Mouse (Mus musculus): ENCODE results near the gene Lin52. TPM values are rescaled to one million over a fixed set of nuclear protein-coding genes. Genes with fewer than 3 reads are reported as not detected.

Lin52 gene
- polyA plus RNA-seq, 1 experiment, result 4.5 TPM

- WGBS, result 86% methylated on average over 1 of the region's 1 CpGs
- Histone ChIP-seq H3K4me3 (ENCODE audit: extremely low read depth, insufficient read depth, insufficient read length) (no peak overlapping the region), H3K27ac (ENCODE audit: insufficient read depth, low read length) (no peak overlapping the region), H3K36me3 (ENCODE audit: control insufficient read depth, insufficient read depth, low read length) (peaks cover 1% of the 10 kb centered on the region; the same call in 1 of the 2 replicates), H3K4me1 (ENCODE audit: control insufficient read depth, insufficient read depth, insufficient read length) (no peaks in the 10 kb centered on the region; the same call in 1 of the 2 replicates), H3K27me3 (ENCODE audit: control insufficient read depth, insufficient read depth, low read length) (no peaks in the 10 kb centered on the region)
- TF ChIP-seq CTCF (IDR thresholded peaks at IDR 0.05; ENCODE audit: extremely low read depth, insufficient read depth, insufficient read length, insufficient replicate concordance) (no peak), POLR2A (IDR thresholded peaks at IDR 0.05; ENCODE audit: low read depth, low read length) (no peak)
- DNase-seq (ENCODE audit: low read depth in 1 of 2, low spot score in 2 of 2), result no peak
Measured at GRCm38 (mm10) chr12:84496795-84497194, 45.6 kb downstream of the Lin52 start.

- no peak for DNase-seq (ENCODE audit: low read depth in 1 of 2, low spot score in 2 of 2)
- no peaks in the 10 kb centered on the region for H3K27me3 ChIP-seq (ENCODE audit: control insufficient read depth, insufficient read depth, low read length)
- no peak overlapping the region for H3K4me3 ChIP-seq (ENCODE audit: extremely low read depth, insufficient read depth, insufficient read length)
- no peaks in the 10 kb centered on the region; the same call in 1 of the 2 replicates for H3K4me1 ChIP-seq (ENCODE audit: control insufficient read depth, insufficient read depth, insufficient read length)
- WGBS, result 93% methylated on average over 8 of the region's 8 CpGs
- no peaks in the 10 kb centered on the region for H3K36me3 ChIP-seq (ENCODE audit: control insufficient read depth, insufficient read depth, low read length)
- H3K27ac ChIP-seq (ENCODE audit: insufficient read depth, low read length), result no peak overlapping the region
- no peak for TF ChIP-seq CTCF (IDR thresholded peaks at IDR 0.05; ENCODE audit: extremely low read depth, insufficient read depth, insufficient read length, insufficient replicate concordance)
- no peak for TF ChIP-seq POLR2A (IDR thresholded peaks at IDR 0.05; ENCODE audit: low read depth, low read length)
Measured at GRCm38 (mm10) chr12:84500528-84501263, 49.5 kb downstream of the Lin52 start.

GRCm38 (mm10) chr12:84501278-84501677, 50.1 kb downstream of the Lin52 start:
- no peaks in the 10 kb centered on the region; the same call in 1 of the 2 replicates for H3K4me1 ChIP-seq (ENCODE audit: control insufficient read depth, insufficient read depth, insufficient read length)
- no peak overlapping the region for H3K27ac ChIP-seq (ENCODE audit: insufficient read depth, low read length)
- no peak overlapping the region for H3K4me3 ChIP-seq (ENCODE audit: extremely low read depth, insufficient read depth, insufficient read length)
- no peaks in the 10 kb centered on the region for H3K27me3 ChIP-seq (ENCODE audit: control insufficient read depth, insufficient read depth, low read length)
- no peaks in the 10 kb centered on the region; the same call in 1 of the 2 replicates for H3K36me3 ChIP-seq (ENCODE audit: control insufficient read depth, insufficient read depth, low read length)
- 98% methylated on average over 4 of the region's 4 CpGs for WGBS
- TF ChIP-seq POLR2A (IDR thresholded peaks at IDR 0.05; ENCODE audit: low read depth, low read length) (no peak), CTCF (IDR thresholded peaks at IDR 0.05; ENCODE audit: extremely low read depth, insufficient read depth, insufficient read length, insufficient replicate concordance) (no peak)
- DNase-seq (ENCODE audit: low read depth in 1 of 2, low spot score in 2 of 2), result no peak

GRCm38 (mm10) chr12:84506856-84507255, 55.6 kb downstream of the Lin52 start:
- no peak for TF ChIP-seq POLR2A (IDR thresholded peaks at IDR 0.05; ENCODE audit: low read depth, low read length)
- TF ChIP-seq CTCF (IDR thresholded peaks at IDR 0.05; ENCODE audit: extremely low read depth, insufficient read depth, insufficient read length, insufficient replicate concordance), result no peak
- WGBS, result 93% methylated on average over 4 of the region's 4 CpGs
- DNase-seq (ENCODE audit: low read depth in 1 of 2, low spot score in 2 of 2), result no peak

DNA sequence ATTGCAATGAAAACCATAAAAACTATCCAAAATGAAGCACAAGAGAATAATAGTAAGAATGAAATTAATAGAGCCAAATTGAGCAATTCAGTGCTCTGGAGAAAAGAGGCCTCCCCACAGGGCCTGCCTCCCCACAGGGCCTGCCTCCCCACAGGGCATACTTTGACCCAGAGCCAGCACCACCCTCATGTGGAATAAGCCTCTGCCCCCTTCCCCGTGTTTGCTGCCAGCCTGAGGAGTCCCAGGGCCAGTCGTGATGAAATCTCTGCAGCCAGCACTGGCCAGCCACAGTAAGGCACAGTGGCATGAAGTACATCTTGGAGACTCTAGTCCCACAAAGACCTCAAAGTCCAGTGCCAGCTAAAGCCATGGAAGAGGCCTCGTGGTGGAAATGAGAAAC, 60.8 kb downstream of the Lin52 start:
- WGBS, result 89% methylated on average over 3 of the region's 3 CpGs
- Histone ChIP-seq H3K36me3 (ENCODE audit: control insufficient read depth, insufficient read depth, low read length) (0 out of 2 replicates have a peak, but pooled peaks cover 1% of the 10 kb centered on the region), H3K4me3 (ENCODE audit: extremely low read depth, insufficient read depth, insufficient read length) (no peak overlapping the region), H3K27ac (ENCODE audit: insufficient read depth, low read length) (no peak overlapping the region), H3K4me1 (ENCODE audit: control insufficient read depth, insufficient read depth, insufficient read length) (no peaks in the 10 kb centered on the region), H3K27me3 (ENCODE audit: control insufficient read depth, insufficient read depth, low read length) (no peaks in the 10 kb centered on the region)
- no peak for DNase-seq (ENCODE audit: low read depth in 1 of 2, low spot score in 2 of 2)
- no peak for TF ChIP-seq POLR2A (IDR thresholded peaks at IDR 0.05; ENCODE audit: low read depth, low read length)
- no peak for TF ChIP-seq CTCF (IDR thresholded peaks at IDR 0.05; ENCODE audit: extremely low read depth, insufficient read depth, insufficient read length, insufficient replicate concordance)

More at GRCm38 (mm10) chr12:84506856-84507255, 55.6 kb downstream of the Lin52 start:
- Histone ChIP-seq H3K36me3 (ENCODE audit: control insufficient read depth, insufficient read depth, low read length) (no peaks in the 10 kb centered on the region; the same call in 1 of the 2 replicates), H3K27ac (ENCODE audit: insufficient read depth, low read length) (no peak overlapping the region), H3K27me3 (ENCODE audit: control insufficient read depth, insufficient read depth, low read length) (no peaks in the 10 kb centered on the region), H3K4me3 (ENCODE audit: extremely low read depth, insufficient read depth, insufficient read length) (no peak overlapping the region), H3K4me1 (ENCODE audit: control insufficient read depth, insufficient read depth, insufficient read length) (no peaks in the 10 kb centered on the region)

DNA sequence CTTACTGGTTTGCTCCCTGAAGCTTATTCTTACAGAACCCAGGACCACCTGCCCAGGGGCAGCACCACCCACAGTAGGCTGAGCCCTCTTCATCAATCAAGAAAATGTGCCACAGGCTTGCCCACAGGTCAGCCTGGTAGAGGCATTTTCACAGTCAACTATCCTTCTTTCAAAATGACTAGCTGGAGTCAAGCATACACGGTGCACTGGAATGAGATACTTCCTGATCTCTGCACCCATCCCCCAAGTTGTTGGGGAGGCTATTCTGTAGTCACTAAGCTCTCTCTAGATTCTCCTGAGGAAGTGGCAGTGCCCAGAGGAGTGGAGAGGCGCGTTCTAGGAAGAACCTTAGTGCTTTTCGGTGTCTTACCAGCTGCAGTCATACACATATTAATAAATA, 64.3 kb downstream of the Lin52 start:
- no peak overlapping the region for H3K4me3 ChIP-seq (ENCODE audit: extremely low read depth, insufficient read depth, insufficient read length)
- H3K27me3 ChIP-seq (ENCODE audit: control insufficient read depth, insufficient read depth, low read length), result no peaks in the 10 kb centered on the region
- WGBS, result 58% methylated on average over 4 of the region's 4 CpGs
- H3K36me3 ChIP-seq (ENCODE audit: control insufficient read depth, insufficient read depth, low read length), result 0 out of 2 replicates have a peak, but pooled peaks cover 1% of the 10 kb centered on the region
- DNase-seq (ENCODE audit: low read depth in 1 of 2, low spot score in 2 of 2), result no peak
- no peaks in the 10 kb centered on the region for H3K4me1 ChIP-seq (ENCODE audit: control insufficient read depth, insufficient read depth, insufficient read length)
- TF ChIP-seq POLR2A (IDR thresholded peaks at IDR 0.05; ENCODE audit: low read depth, low read length) (no peak), CTCF (IDR thresholded peaks at IDR 0.05; ENCODE audit: extremely low read depth, insufficient read depth, insufficient read length, insufficient replicate concordance) (no peak)
- no peak overlapping the region for H3K27ac ChIP-seq (ENCODE audit: insufficient read depth, low read length)

DNA sequence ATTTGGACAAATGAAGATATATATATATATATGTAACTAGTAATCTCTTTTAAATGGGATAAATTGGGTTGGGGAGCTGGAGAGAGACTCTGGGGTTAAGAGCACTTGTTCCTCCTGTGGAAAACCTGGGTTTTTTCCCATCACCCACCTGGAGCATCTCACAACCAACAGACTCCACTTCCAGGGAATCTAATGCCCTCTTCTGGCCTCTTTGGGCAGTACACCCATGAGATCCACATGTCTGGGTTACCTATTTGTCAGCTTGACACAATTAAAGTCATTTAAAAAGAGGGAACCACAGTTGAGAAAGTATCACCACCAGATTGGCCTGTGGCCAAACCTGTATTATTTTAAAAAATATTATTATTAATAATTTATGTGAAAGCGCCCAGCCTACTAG, 65.4 kb downstream of the Lin52 start:
- TF ChIP-seq POLR2A (IDR thresholded peaks at IDR 0.05; ENCODE audit: low read depth, low read length) (no peak), CTCF (IDR thresholded peaks at IDR 0.05; ENCODE audit: extremely low read depth, insufficient read depth, insufficient read length, insufficient replicate concordance) (no peak)
- WGBS, result 96% methylated on average over 1 of the region's 1 CpGs
- Histone ChIP-seq H3K4me3 (ENCODE audit: extremely low read depth, insufficient read depth, insufficient read length) (no peak overlapping the region), H3K27me3 (ENCODE audit: control insufficient read depth, insufficient read depth, low read length) (no peaks in the 10 kb centered on the region), H3K36me3 (ENCODE audit: control insufficient read depth, insufficient read depth, low read length) (0 out of 2 replicates have a peak, but pooled peaks cover 1% of the 10 kb centered on the region), H3K4me1 (ENCODE audit: control insufficient read depth, insufficient read depth, insufficient read length) (no peaks in the 10 kb centered on the region), H3K27ac (ENCODE audit: insufficient read depth, low read length) (no peak overlapping the region)
- no peak for DNase-seq (ENCODE audit: low read depth in 1 of 2, low spot score in 2 of 2)

Data from spleen, adult 2 months (tissue).